Mouse (Mus musculus) bone marrow macrophage, adult 2 months (primary cell): Measurements from ENCODE around the gene Tctex1d1.

ENCODE experiments used
- CTCF ChIP-seq: IDR thresholded peaks from 2 replicates; pipeline ENCODE4 v1.5.1; 2012; ENCODE audit warnings: low read depth, mild to moderate bottlenecking, low read length, moderate library complexity
- POLR2A ChIP-seq: IDR thresholded peaks from 2 replicates; pipeline ENCODE4 v1.6.1; 2012; ENCODE audit warnings: mild to moderate bottlenecking, low read depth, low read length, borderline replicate concordance

- no peak for TF ChIP-seq POLR2A
- no peak for TF ChIP-seq CTCF
Measured at GRCm38 (mm10) chr4:102929491-102929890, 48.9 kb upstream of the Tctex1d1 start.
